Mouse (Mus musculus) ovary, postnatal 36 days (tissue): ENCODE measurements around the gene Xxylt1.
A peak's percentile ranks its signal among the peaks of the same experiment; 100 is the strongest.

ENCODE experiments used
- DNase-seq: peaks from one replicate; pipeline ENCODE4 v3.0.0; 2022; ENCODE audit warnings: low spot score, mixed read lengths

Xxylt1 gene

DNA sequence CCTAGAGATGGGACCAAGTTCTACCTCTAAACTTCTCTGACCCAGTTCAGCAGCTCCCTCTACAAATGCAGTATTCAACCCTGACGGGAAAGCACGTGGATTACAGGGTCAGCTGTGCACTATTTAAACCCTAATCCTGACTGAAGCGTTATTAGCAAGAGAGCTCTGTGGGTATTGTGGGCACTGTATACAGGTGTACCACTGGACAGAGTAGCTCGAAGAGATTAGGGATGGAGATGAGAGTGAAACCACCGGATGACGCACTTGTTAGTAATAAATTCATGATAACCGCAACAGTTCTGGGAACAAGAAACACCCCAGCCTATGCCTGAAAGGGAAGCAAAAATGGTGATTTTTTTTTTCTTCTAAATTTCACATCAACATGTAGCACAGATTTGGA, 57.0 kb downstream of the Xxylt1 start:
- DNase-seq, result no peak

GRCm38 (mm10) chr16:31023803-31024202, 57.4 kb downstream of the Xxylt1 start:
- DNase-seq, result no peak

DNA sequence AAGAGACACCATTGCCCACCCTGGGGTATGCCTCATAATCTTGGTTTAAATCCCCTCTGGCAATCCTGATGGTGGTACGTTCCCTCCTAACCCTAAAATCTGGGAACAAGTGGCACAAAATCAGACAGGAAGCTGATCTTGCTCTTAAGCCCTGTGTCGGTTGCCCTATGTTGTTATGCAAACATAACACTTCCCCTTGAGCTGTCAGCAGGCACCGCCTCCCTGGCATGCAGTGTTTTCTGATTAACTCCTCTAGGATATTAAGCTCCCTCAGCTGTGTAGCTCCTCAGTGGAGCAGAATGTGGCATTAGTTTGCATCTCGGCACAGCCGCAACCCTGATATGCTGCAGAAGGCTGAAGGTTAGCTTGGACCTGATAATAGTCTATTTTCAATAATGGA, 58.9 kb downstream of the Xxylt1 start:
- DNase-seq, result no peak

- no peak for DNase-seq
Observed at GRCm38 (mm10) chr16:31019514-31019913, 61.7 kb downstream of the Xxylt1 start.

- DNase-seq, result no peak
Observed at GRCm38 (mm10) chr16:31017687-31018413, 63.4 kb downstream of the Xxylt1 start.

DNA sequence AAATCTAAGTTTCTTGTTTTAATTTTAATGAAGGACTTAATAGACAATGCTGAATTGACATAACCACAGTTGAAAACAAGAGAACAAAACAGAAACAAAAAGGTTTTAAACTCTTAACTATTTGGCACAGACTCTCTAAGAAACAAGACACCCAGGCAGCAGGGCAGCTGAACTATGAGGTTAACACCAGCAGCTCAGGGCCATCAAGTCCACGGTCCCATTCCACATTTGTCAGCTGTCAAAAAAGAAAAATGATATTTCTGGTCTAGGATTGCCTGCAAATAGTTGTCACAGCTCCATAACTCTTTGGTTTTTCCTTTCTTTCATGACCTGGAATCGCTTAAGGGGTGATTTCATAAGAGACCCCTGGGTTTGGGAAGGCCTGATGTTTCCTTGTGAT, 64.6 kb downstream of the Xxylt1 start:
- DNase-seq, result no peak

DNA sequence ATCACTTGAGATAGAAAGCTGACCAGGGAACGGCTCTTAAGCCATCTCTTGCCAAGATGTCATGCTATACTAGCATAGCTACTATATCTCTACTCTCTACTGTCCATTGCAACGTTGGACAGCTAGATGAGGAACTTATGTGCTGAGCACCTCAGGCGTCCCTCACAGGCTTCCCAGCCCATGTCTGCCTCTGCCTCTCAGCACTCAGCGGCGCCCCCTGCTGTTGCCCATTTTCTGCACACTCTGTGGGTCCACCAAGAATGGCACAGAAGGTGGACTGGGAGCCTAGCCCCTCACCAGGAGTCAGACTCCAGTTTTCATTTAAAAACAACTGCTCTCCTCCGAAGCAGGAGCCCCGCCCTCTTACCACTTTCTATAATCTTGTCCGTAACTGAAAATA, 65.1 kb downstream of the Xxylt1 start:
- peak; percentile 23 for DNase-seq

DNA sequence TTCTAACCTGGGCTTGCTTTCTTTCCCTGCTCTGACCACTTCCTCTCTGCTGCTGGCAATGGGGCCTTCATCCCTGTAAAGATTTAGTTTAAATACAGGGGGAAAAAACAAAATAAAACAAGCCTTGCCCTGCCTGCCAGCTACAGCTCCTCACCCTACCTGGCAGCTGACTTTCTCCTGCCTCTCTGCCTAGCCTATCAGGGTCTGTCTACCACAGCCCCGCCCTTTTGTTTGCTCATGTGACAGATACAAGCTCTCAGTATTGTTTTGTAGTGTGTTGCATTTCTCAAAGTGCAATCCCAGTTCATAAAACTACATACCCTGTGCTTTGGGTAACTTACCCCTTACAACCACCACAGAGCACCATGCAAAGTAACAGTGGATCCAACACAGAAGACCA, 66.0 kb downstream of the Xxylt1 start:
- no peak for DNase-seq

GRCm38 (mm10) chr16:31012236-31012635, 69.0 kb downstream of the Xxylt1 start:
- DNase-seq, result no peak

GRCm38 (mm10) chr16:31010443-31010842, 70.8 kb downstream of the Xxylt1 start:
- DNase-seq, result no peak

- no peak for DNase-seq
Observed at GRCm38 (mm10) chr16:31008326-31008725, 72.9 kb downstream of the Xxylt1 start.

- no peak for DNase-seq
Observed at GRCm38 (mm10) chr16:31007582-31007981, 73.7 kb downstream of the Xxylt1 start.

DNA sequence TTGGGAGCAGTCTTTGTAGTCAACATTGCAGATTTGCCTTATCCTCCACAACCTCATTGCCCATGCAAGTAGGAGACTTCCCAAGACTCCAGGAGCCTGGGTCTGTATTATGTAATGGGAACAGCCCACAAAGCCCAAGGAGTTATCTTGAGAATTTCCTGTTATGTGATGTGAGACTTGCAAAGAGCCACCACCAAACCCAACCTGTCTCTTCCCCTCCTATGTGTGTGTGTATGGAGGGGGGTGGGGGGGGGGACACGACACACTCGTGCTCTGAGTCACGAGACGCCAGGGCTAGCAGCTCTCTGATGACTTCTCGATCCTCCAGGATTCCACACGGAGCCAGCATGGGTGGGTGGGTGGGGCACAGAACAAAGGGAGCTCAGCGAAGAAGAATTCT, 75.5 kb downstream of the Xxylt1 start:
- no peak for DNase-seq

DNA sequence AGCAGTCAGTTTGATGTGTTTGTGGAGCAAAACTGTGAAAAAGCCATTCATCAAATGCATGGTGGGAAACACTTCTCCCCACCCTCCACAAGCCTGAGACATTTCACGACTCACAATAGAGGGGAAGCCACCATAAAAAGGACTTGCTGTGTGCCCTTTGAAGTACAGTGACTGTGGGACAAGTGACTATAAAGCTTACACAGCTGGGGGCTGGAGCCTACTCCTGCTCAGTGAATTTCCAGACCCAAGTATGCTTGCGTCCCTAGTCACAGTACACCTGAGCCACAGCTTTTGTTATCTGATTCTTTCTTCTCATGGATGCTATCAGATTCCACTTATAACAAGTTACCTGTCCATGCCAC, 76.9 kb downstream of the Xxylt1 start:
- DNase-seq, result no peak

DNA sequence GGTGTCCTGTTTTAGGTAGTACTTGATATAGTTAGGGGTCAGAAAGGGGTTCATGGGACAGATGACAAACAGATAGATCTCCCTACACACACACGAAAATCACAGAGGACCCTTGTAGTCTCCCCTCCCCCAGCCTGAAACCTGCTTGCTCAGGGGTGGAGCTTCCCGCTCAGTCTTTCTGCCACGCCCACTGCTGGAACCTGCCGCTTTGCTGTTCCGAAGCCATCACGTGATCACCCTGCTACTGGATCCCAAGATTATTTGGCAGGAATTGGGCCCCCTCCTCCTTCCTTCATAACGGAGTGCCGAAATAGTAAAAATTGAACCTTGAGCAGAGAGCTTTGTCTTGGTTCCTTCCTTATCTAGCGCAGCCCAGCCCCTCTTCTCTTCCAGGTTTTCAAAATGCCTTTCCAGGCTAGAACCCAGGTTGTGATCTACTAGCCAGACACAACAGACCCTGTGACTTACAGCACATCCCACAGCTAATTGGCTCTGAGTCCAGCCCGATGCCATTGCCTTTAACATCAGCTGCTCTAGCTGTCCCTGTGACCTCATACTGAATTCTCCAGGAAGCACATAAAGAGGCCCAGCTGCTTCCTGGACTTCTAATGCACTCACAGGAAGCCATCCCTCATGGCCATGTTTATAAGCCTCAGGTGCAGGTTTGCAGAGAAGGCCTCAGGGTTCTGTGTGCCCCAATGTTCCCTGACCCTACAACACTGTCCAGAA, 77.5 kb downstream of the Xxylt1 start:
- peak; percentile 35 for DNase-seq

DNA sequence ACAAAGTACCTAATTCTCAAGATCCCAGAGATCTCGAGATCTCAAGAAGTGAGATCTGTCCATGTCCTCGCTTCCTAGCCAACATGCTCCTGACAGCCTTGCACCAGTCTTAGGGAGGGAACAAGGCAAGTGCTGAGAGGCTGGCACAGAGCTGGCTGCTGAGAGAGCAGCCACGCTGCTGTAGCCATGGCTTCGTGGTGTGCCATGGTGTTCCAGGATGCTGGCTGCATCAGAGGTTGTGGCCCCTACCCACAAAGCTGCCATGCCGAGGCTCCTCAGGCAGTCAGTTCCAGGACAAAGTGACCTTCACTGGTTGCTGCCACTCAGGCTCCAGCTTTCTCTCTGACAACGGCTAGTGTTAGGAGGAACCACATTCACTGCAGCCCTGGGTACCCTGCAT, 78.3 kb downstream of the Xxylt1 start:
- no peak for DNase-seq

- DNase-seq, result no peak
Observed at GRCm38 (mm10) chr16:31002117-31002516, 79.1 kb downstream of the Xxylt1 start.

GRCm38 (mm10) chr16:30998711-30999110, 82.5 kb downstream of the Xxylt1 start:
- DNase-seq, result no peak

DNA sequence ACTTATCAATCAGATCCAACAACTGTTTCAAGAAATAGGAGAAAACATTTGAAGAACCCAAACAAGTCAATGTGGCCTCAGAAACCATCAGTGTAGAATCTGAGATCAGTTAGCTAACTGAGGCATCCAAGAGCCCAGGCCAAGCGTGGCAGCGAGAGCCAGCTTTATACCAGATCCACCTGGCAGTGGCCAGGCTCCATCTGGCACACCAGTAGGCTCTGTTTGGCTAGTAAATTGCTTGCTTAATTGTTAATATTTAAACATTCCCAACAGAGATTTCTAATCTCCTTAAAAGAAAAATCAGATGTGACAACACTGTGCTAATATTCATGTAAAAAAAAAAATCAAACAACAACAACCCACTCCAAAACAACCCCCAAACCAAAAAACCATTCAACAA, 83.2 kb downstream of the Xxylt1 start:
- DNase-seq, result no peak

DNA sequence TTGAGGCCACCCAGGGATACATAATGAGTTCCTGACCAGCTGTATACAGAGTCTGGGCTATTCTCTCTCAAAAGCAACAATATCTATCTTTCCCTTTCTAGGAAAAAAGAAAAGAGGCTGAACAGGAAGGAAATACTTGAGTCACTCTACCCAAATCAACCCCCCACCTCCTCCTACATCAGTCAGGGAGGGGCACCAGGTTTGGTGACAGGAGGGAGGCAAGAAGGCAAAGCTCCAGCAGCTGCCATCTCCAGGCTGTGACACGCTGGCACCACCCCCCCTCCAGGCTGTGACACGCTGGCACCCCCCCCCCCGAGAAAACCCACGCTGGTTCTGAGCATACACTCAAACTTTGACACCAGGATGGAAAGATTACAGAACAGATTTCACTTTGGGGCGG, 85.8 kb downstream of the Xxylt1 start:
- no peak for DNase-seq

DNA sequence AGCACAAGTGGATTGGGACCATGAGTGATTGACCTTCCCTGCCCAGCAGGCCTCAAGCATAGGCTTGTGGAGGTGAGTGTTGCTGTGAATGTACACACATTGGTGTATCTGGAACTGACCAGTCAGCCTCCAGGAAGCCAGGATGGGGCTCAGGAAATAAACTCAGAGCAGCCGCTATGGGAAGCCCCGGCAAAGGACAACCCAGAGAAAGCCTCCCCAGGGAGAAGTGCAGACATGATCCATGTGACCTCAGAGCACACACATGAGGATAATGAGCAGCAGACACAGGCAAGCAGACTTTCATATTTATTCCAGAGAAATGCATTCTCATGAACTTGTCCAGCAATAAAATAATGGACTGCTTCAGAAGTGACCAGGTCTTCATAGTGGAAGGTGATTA, 86.4 kb downstream of the Xxylt1 start:
- DNase-seq, result no peak

DNA sequence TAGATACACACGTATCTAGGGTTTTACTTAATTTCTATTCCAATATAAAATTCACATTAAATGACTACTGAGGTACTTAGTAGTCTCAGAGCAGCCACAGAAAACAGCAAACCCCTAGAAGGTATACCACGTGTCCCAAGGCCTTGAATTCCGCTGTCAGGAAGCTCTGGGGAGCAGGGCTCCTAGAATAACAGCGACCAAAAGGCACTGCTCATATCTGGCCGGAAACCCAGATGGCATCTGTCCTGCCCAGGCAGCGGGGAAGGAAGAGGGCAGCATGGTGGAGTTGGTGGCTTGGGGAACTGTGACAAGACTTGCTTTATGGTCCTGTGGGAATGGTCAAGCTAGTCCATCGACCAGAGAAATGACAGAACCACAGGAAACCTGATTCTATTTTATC, 86.9 kb downstream of the Xxylt1 start:
- no peak for DNase-seq

DNA sequence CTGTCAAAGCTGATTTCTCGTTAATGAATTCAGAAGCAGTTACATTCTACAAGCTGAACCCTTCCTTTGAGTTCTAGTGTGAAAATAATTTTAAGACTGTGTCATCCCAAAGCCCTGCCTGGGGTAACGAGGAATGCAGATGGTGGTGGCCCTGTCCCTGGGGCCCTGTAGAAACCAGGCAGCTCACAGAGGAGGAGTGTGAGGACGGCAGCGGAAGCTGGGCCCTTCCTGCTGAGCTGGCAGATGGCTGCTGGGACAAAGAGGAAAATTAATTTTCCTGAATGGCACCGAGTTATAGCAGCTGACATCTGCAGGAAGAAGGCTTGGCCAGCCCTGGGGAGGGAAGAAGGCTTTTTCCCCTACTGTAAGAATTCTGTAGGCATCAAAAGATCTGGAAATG, 88.7 kb downstream of the Xxylt1 start:
- no peak for DNase-seq

DNA sequence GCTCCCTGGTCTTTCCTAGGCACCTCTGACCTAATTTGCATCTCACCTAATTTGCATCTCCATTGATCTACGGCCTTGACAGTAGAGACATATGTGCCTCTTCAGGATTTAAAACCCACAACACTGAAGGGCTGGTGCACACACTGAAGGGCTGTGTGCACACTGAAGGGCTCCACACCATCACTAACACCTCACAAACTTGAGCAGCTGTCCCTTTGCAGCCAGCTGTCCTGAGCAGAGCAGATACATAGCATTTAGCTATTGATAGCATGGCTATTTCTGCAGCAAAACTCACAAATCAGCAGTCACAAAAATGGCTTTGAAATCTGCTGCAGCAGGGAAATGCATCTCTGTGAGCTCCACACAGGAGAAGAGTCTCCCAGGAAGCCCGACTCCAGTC, 90.6 kb downstream of the Xxylt1 start:
- DNase-seq, result no peak
